Comparison of ENCODE assay signal across 14 mouse cellular contexts in genomic region chr12:86507741-86508140, GRCm38 (mm10).
"Had no signal": no experiment of that assay in that cellular context is flagged by ENCODE, and none has a peak within 500 bp of the region (broad histone marks: within the 10 kb centered on the region; RNA-seq: fewer than 3 reads in every experiment).

No protein-coding gene starts in this region.

- H3K9me3 ChIP-seq: liver, embryonic 13.5 days had no signal

- H3K36me3 ChIP-seq: liver, embryonic 13.5 days had no signal

- H3K27ac ChIP-seq: kidney, postnatal 0 days; left cerebral cortex, adult 2 months; liver, embryonic 13.5 days had no signal

- H3K4me2 ChIP-seq: liver, embryonic 13.5 days had no signal

- H3K4me3 ChIP-seq: left cerebral cortex, adult 2 months; liver, embryonic 13.5 days had no signal

- H3K4me1 ChIP-seq: liver, embryonic 13.5 days had no signal

- H3K27me3 ChIP-seq: liver, embryonic 13.5 days had no signal

- H3K9ac ChIP-seq: liver, embryonic 13.5 days had no signal

- DNase-seq: kidney, adult 2 months; layer of hippocampus, postnatal 36 days; liver, embryonic 13.5 days; lung, adult 2 months; lung, postnatal 14 days; lung, postnatal 4 days; midbrain, embryonic 14.5 days; right cerebral cortex, adult 18-20 months; right cerebral cortex, postnatal 14 days; right cerebral cortex, postnatal 4 days; thymus, postnatal 14 days; thymus, postnatal 4 days had no signal
